Mouse (Mus musculus) inflammation-experienced regulatory T-cells (primary cell): ENCODE data around the gene Casc1. TPM values are rescaled to one million over a fixed set of nuclear protein-coding genes. Genes with fewer than 3 reads are reported as not detected.

Source experiments
- polyA plus RNA-seq, 2 experiments: library from polyadenylated mRNA; unstranded; fragments of 100-300 nt; shearing (Covaris generic); gene quantifications; one replicate each; pipeline ENCODE4 v1.2.1; 2017

Casc1 gene
- 1 to 10 TPM in 1 of 2 experiments, under 1 TPM in 1; 0.98 to 2.5 TPM for polyA plus RNA-seq

GRCm38 (mm10) chr6:145210816-145211338 lies at the start of gene Casc1, which contains the start of gene Etfrf1:
Gene Casc1 (minus strand): TSS chr6:145211005.
Gene Etfrf1 (plus strand): TSS chr6:145211134.

DNA sequence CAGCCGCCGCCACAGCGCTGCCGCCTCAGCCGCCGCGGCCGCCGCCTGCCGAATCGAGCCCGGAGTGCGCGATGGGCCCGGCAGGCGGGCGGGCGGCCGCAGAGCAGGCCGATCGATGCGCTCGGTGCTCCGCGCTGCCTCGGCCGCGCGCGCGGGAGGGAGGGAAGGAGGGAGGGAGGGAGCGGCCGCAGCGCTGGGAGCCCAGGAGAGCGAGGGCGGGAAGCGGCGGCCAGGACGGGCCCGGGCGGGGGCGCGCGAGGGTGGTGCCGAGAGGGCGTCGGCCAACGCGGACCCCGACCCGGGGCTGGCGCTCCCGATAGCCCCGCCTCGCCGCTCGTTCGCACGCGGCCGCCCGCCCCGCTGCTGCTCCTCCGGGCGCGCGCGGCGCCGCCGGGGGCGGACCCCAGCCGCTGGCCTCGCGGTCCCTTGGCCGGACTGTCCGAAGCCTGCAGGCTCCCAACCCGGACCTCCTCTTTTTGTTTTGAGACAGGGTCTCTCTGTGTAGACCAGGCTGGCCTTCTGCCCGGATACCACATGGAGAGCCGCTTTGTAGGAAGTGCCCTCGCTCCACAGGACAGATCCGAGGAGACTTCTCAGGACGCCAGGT lies 39.5 kb upstream of the Casc1 start, which contains the start of gene Kras:
Gene Kras (minus strand): TSS at position 55 of the 607 bp plus-strand sequence.

Other genes with a start within 250 kb of the Casc1 start
- gene Bcat1, start 134.8 kb downstream of the Casc1 start, polyA plus RNA-seq: 1 to 10 TPM; 4.1 to 6.5 TPM
- gene Lrmp, start 95.4 kb downstream of the Casc1 start, polyA plus RNA-seq: 100 to 1,000 TPM; 151 to 198 TPM
- gene Etfrf1, start 129 bp upstream of the Casc1 start, polyA plus RNA-seq: 10 to 100 TPM; 27.1 to 27.2 TPM
- 100 to 1,000 TPM; 123 to 173 TPM for gene Kras, start 39.2 kb upstream of the Casc1 start, polyA plus RNA-seq